Mouse (Mus musculus): Measurements from ENCODE around the gene Pdcd4. TPM values are rescaled to one million over a fixed set of nuclear protein-coding genes. Genes with fewer than 3 reads are reported as not detected.

Pdcd4 gene
- polyA plus RNA-seq, 1 experiment: 3.8 TPM

DNA sequence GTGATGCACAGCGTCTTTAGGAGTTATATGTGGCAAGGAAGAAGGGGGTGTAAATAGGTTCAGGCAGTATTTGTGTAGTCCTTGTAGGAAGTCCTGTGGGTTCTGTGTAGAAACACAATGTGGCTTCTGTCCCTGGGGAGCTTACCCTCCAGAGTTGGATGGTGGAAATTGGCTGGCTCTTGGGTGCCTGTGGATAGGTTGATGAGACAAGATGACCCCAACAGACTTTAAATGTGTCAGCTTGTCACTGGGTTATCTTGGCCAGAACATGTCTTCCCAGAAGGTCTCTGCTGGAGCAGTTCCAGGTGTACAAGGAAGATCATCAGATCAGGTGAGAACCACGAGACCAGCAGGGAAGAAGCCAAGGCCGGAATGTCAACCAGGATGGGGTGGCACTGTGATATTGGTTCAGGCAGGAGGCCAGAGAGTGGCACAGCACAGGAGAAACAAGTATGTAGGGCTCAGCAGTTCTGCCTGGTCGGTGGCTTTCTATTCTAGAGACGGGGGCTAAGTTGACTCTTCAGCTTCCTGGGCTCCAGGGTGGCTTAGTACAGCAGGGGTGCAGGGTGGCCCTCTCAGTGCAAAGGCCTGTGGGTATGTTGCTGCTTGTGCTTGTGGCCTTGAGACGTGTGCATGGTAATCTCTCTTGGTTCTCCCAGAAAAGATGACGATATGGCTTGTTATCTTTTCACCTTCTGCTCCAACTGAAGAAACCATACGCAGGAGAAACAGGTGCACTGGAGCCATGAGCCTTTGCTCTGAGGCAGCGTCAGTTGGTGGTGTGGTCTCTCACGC lies 5.3 kb upstream of the Pdcd4 start:
- no peak overlapping the region for H3K27ac ChIP-seq (ENCODE audit: insufficient read depth, low read depth, low read length)
- TF ChIP-seq POLR2A (IDR thresholded peaks at IDR 0.05; ENCODE audit: low read depth, low read length) (no peak), CTCF (IDR thresholded peaks at IDR 0.05; ENCODE audit: extremely low read depth, insufficient read length, insufficient replicate concordance, low read depth, low read length) (no peak)
- peaks cover 24% of the 10 kb centered on the region for H3K4me1 ChIP-seq (ENCODE audit: control insufficient read depth, insufficient read depth, insufficient read length, low read length)
- WGBS: 59% methylated on average over 10 of the region's 10 CpGs
- H3K36me3 ChIP-seq (ENCODE audit: control insufficient read depth, insufficient read depth, low read length): no peaks in the 10 kb centered on the region
- no peaks in the 10 kb centered on the region for H3K27me3 ChIP-seq (ENCODE audit: control insufficient read depth, insufficient read depth, low read length)
- no peak overlapping the region for H3K4me3 ChIP-seq (ENCODE audit: low read depth, low read length)

DNA sequence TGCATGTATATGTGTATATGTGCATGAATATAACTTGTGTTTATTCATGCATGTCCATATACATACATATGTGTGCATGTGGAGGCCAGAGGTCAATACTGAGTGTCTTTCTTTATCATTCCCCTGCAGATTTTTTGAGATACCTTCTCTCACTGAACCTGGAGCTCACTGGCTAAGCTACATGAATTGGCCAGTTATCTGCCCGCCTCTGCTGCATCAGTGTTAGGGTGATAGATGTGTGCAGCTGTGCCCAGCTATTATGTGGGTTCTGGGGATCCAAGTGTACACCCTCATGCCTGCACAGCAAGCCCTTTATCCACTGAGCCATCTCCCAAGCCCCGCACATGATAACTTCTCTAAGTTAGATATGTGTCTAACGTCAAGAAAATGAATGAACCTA lies 4.2 kb upstream of the Pdcd4 start:
- no peaks in the 10 kb centered on the region for H3K27me3 ChIP-seq (ENCODE audit: control insufficient read depth, insufficient read depth, low read length)
- no peak overlapping the region for H3K4me3 ChIP-seq (ENCODE audit: low read depth, low read length)
- no peak for TF ChIP-seq POLR2A (IDR thresholded peaks at IDR 0.05; ENCODE audit: low read depth, low read length)
- no peak for TF ChIP-seq CTCF (IDR thresholded peaks at IDR 0.05; ENCODE audit: extremely low read depth, insufficient read length, insufficient replicate concordance, low read depth, low read length)
- 82% methylated on average over 3 of the region's 3 CpGs for WGBS
- peaks cover 31% of the 10 kb centered on the region for H3K4me1 ChIP-seq (ENCODE audit: control insufficient read depth, insufficient read depth, insufficient read length, low read length)
- H3K27ac ChIP-seq (ENCODE audit: insufficient read depth, low read depth, low read length): no peak overlapping the region
- no peaks in the 10 kb centered on the region for H3K36me3 ChIP-seq (ENCODE audit: control insufficient read depth, insufficient read depth, low read length)

DNA sequence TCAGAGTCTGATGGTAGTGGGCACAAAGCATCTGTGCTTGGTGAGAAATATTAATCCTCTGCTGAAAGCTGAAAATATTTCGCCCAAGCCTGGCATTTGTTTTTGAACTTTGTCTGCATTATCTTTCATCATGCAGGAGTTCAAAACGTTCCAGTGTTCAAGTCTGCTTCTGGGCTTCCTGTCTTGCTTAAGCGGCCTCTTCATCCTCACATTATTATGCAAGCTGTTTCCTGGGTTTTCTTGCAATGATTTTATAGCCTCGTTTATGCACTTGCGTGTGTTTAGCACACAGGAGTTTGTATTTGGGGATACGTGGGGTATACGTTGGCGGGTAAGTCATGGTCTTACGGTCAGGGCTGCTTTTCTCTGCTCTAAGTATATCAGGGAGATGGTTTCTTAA lies 3.7 kb upstream of the Pdcd4 start:
- H3K36me3 ChIP-seq (ENCODE audit: control insufficient read depth, insufficient read depth, low read length): no peaks in the 10 kb centered on the region
- no peaks in the 10 kb centered on the region for H3K27me3 ChIP-seq (ENCODE audit: control insufficient read depth, insufficient read depth, low read length)
- no peak overlapping the region for H3K27ac ChIP-seq (ENCODE audit: insufficient read depth, low read depth, low read length)
- H3K4me1 ChIP-seq (ENCODE audit: control insufficient read depth, insufficient read depth, insufficient read length, low read length): peaks cover 35% of the 10 kb centered on the region
- H3K4me3 ChIP-seq (ENCODE audit: low read depth, low read length): no peak overlapping the region
- no peak for TF ChIP-seq CTCF (IDR thresholded peaks at IDR 0.05; ENCODE audit: extremely low read depth, insufficient read length, insufficient replicate concordance, low read depth, low read length)
- no peak for TF ChIP-seq POLR2A (IDR thresholded peaks at IDR 0.05; ENCODE audit: low read depth, low read length)
- 70% methylated on average over 9 of the region's 9 CpGs for WGBS

DNA sequence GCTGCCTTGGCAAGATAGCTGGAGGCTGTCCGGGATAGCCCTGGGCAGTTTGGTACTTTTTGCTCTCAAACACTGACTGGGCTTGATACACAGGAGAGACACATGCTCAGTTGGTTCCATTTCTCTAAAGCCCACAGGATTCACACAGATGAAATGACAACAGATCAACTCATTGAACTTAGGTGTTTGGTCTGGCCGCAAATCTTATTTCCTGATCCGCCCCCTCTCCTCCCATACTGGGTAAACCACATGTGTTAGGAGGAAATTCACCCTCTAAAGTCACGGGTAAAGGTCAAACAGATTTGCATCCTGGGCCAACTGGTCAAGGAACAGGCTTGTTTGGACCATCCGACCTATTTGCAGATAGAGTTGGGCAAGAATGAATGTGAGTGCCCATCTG lies 2.5 kb upstream of the Pdcd4 start:
- Histone ChIP-seq H3K27ac (ENCODE audit: insufficient read depth, low read depth, low read length) (peak overlapping the region; percentile 68), H3K4me1 (ENCODE audit: control insufficient read depth, insufficient read depth, insufficient read length, low read length) (peaks cover 44% of the 10 kb centered on the region), H3K27me3 (ENCODE audit: control insufficient read depth, insufficient read depth, low read length) (no peaks in the 10 kb centered on the region), H3K4me3 (ENCODE audit: low read depth, low read length) (no peak overlapping the region), H3K36me3 (ENCODE audit: control insufficient read depth, insufficient read depth, low read length) (no peaks in the 10 kb centered on the region)
- WGBS: 22% methylated on average over 5 of the region's 5 CpGs
- TF ChIP-seq CTCF (IDR thresholded peaks at IDR 0.05; ENCODE audit: extremely low read depth, insufficient read length, insufficient replicate concordance, low read depth, low read length) (no peak), POLR2A (IDR thresholded peaks at IDR 0.05; ENCODE audit: low read depth, low read length) (no peak)

DNA sequence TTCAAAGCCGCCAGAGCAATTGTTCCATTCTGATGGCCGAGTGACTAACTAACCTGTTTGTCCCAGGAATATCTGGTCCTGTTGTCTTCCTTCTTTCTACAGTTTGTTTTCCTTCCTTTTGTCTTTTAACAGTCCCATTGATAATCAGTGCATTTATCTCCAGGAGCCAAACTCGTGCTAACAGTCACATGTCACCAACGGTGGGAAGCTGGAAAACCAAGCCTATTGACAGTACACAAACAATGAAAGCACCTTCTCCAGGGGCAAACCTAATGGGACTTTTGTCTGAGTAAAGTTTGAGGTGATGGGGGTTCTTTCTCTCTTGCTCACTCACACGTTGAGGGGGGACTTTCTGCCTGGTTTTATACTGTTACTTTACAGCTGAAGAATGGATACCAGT lies 1.8 kb upstream of the Pdcd4 start:
- no peak overlapping the region for H3K4me3 ChIP-seq (ENCODE audit: low read depth, low read length)
- WGBS: 22% methylated on average over 5 of the region's 5 CpGs
- H3K27me3 ChIP-seq (ENCODE audit: control insufficient read depth, insufficient read depth, low read length): no peaks in the 10 kb centered on the region
- no peak for TF ChIP-seq POLR2A (IDR thresholded peaks at IDR 0.05; ENCODE audit: low read depth, low read length)
- H3K36me3 ChIP-seq (ENCODE audit: control insufficient read depth, insufficient read depth, low read length): no peaks in the 10 kb centered on the region
- peak overlapping the region; percentile 93 for H3K27ac ChIP-seq (ENCODE audit: insufficient read depth, low read depth, low read length)
- peaks cover 50% of the 10 kb centered on the region for H3K4me1 ChIP-seq (ENCODE audit: control insufficient read depth, insufficient read depth, insufficient read length, low read length)

DNA sequence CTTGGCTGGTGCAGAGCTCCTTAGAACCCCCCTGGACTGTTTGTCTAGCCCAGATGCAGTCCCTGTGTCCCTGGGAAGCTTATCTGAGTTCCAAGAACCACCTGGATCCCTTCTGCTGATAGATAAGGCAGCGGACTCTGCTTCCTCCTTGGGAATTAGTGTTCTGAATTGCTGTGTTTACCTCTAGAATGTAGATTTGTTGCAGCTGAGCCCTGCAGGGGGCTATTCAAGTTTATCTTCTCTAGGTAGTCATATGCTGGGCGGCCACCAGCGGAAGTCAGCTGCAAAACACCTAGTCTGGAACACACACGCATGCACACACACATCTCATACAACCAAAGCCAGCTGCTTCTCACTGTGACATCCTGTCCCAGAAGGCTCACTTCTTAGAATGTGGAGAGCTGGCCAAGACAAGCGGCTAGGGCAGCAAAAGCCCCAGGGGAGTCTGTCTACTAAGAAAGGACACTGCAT lies 1.2 kb upstream of the Pdcd4 start:
- Histone ChIP-seq H3K4me1 (ENCODE audit: control insufficient read depth, insufficient read depth, insufficient read length, low read length) (peaks cover 51% of the 10 kb centered on the region), H3K4me3 (ENCODE audit: low read depth, low read length) (no peak overlapping the region), H3K27ac (ENCODE audit: insufficient read depth, low read depth, low read length) (peak overlapping the region; percentile 93), H3K36me3 (ENCODE audit: control insufficient read depth, insufficient read depth, low read length) (no peaks in the 10 kb centered on the region), H3K27me3 (ENCODE audit: control insufficient read depth, insufficient read depth, low read length) (no peaks in the 10 kb centered on the region)
- WGBS: 20% methylated on average over 5 of the region's 5 CpGs
- TF ChIP-seq CTCF (IDR thresholded peaks at IDR 0.05; ENCODE audit: extremely low read depth, insufficient read length, insufficient replicate concordance, low read depth, low read length) (no peak), POLR2A (IDR thresholded peaks at IDR 0.05; ENCODE audit: low read depth, low read length) (no peak)

DNA sequence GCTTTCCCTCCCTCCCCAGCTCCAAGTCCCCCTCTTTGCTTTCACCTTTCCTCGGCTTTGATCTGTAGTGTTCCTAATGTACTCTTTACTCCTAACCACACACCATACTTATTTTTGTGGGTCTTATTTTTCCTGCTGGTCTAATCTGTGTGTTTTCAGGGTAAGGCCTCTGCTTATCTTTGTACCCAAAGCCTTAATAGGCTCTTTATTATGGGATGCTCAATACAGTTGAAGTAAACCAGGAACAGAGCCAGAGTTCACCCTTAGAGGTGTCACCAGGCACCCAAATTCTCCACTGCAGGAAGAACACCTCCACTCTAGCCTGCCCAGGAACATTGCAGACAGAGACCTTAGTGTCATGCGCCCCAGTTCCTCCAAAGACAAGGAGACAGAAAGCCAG lies 462 bp upstream of the Pdcd4 start:
- Histone ChIP-seq H3K27ac (ENCODE audit: insufficient read depth, low read depth, low read length) (peak overlapping the region; percentile 93), H3K4me1 (ENCODE audit: control insufficient read depth, insufficient read depth, insufficient read length, low read length) (peaks cover 55% of the 10 kb centered on the region), H3K36me3 (ENCODE audit: control insufficient read depth, insufficient read depth, low read length) (no peaks in the 10 kb centered on the region), H3K4me3 (ENCODE audit: low read depth, low read length) (no peak overlapping the region), H3K27me3 (ENCODE audit: control insufficient read depth, insufficient read depth, low read length) (no peaks in the 10 kb centered on the region)
- 32% methylated on average over 2 of the region's 2 CpGs for WGBS
- TF ChIP-seq POLR2A (IDR thresholded peaks at IDR 0.05; ENCODE audit: low read depth, low read length): no peak
- no peak for TF ChIP-seq CTCF (IDR thresholded peaks at IDR 0.05; ENCODE audit: extremely low read depth, insufficient read length, insufficient replicate concordance, low read depth, low read length)
